Comparison of ENCODE assay signal across 8 mouse cellular contexts in the genomic region with DNA sequence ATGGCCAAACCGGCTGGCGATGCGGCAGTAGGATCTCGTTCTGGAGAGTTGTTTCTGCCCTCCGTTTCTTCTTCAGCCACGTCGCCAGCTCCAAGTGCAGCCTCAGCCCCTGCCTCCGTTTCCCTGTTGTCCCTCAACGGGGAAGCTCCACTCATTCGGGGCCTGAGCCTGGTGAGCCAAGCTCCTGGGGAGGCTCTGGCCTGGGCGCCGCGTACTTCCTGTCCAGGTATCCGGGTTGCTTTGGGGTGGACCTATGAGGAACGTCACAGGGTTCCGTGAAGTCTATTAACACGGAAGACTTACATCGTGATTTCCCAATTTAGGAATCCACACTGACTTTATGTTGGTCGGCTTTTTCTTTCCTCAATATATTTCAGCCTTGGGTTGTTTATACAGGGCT. TPM values are rescaled to one million over a fixed set of nuclear protein-coding genes. Genes with fewer than 3 reads are reported as not detected.
DNase-seq lines count a peak whose midpoint lies in the region; ATAC-seq lines count a peak whose summit lies in the region.

No protein-coding gene starts in this region.

- intact Hi-C loops in heart, postnatal 10 days (cut with DNase I) = loop anchor here (1.0 kb wide), 1 partner anchor 17 kb away; no protein-coding TSS in a partner anchor
- intact Hi-C loops in left cerebral cortex, postnatal 10 days (cut with DNase I) = no loop called here

- peaks cover 35% of the 10 kb centered on the region for H3K36me3 ChIP-seq in limb, embryonic 10.5 days

- ATAC-seq in megakaryocyte progenitor cell, adult 5-6 weeks (replicated peaks; ENCODE audit: poor library complexity) = peak; percentile 38

- no peaks in the 10 kb centered on the region for H3K9me3 ChIP-seq in limb, embryonic 10.5 days (replicated peaks)

- peak overlapping the region; percentile 85 for H3K27ac ChIP-seq in limb, embryonic 10.5 days

- no peaks in the 10 kb centered on the region for H3K27me3 ChIP-seq in limb, embryonic 10.5 days (ENCODE audit: low read depth, poor library complexity, severe bottlenecking)

- H3K4me3 ChIP-seq in limb, embryonic 10.5 days = peak overlapping the region; percentile 79

- WGBS in limb, embryonic 10.5 days = under 1% methylated on average over 19 of the region's 19 CpGs

- peaks cover 19% of the 10 kb centered on the region for H3K4me1 ChIP-seq in limb, embryonic 10.5 days

- peak; percentile 51 for DNase-seq in urinary bladder, postnatal 25 days (ENCODE audit: low spot score)
- DNase-seq in urinary bladder, postnatal 10 days (ENCODE audit: low spot score) = no peak
- DNase-seq in embryo, embryonic 11 days = peak; percentile 47
- DNase-seq in heart, postnatal 10 days = peak; percentile 38 to 48
- no peak for DNase-seq in limb, embryonic 10.5 days (ENCODE audit: low spot score)
- DNase-seq in testis, postnatal 10 days (ENCODE audit: low spot score) = peak; percentile 63
- no peak for DNase-seq in left cerebral cortex, postnatal 10 days (ENCODE audit: extremely low spot score in 1 of 2, low spot score in 2 of 2)

RNA-seq across cellular contexts. Expression of gene Atg9a, which starts 0.5 kb away (rescaled TPM):
- 10 to 100 TPM; 51.6 to 54.2 TPM for total RNA-seq in heart, postnatal 10 days (2021)
- polyA plus RNA-seq in limb, embryonic 10.5 days (2016; fragmentation: Nextera tagmentation; extraction: Ambion mirVana) = 19.1 and 23.9 TPM in 2 replicates
- 14.5 and 18.2 TPM in 2 replicates for total RNA-seq in megakaryocyte progenitor cell, adult 5-6 weeks (2015)
- total RNA-seq in megakaryocyte progenitor cell, adult 5-6 weeks (2017) = 7.2 and 9.5 TPM in 2 replicates
- 100 to 1,000 TPM; 111 to 119 TPM for total RNA-seq in left cerebral cortex, postnatal 10 days (2021)

RNA-seq across cellular contexts. Expression of gene Ankzf1, which starts 0.5 kb away (rescaled TPM):
- total RNA-seq in heart, postnatal 10 days (2021) = 10 to 100 TPM; 12.5 TPM
- 22.0 and 24.8 TPM in 2 replicates for polyA plus RNA-seq in limb, embryonic 10.5 days (2016; fragmentation: Nextera tagmentation; extraction: Ambion mirVana)
- 7.7 and 7.8 TPM in 2 replicates for total RNA-seq in megakaryocyte progenitor cell, adult 5-6 weeks (2015)
- total RNA-seq in megakaryocyte progenitor cell, adult 5-6 weeks (2017) = 21.7 and 27.0 TPM in 2 replicates
- total RNA-seq in left cerebral cortex, postnatal 10 days (2021) = 10 to 100 TPM; 18.2 to 19.3 TPM

RNA-seq across cellular contexts. Expression of gene Abcb6, which starts 12.3 kb away (rescaled TPM):
- 10 to 100 TPM; 23.6 to 26.8 TPM for total RNA-seq in heart, postnatal 10 days (2021)
- polyA plus RNA-seq in limb, embryonic 10.5 days (2016; fragmentation: Nextera tagmentation; extraction: Ambion mirVana) = 38.0 and 39.0 TPM in 2 replicates
- 10.0 and 12.8 TPM in 2 replicates for total RNA-seq in megakaryocyte progenitor cell, adult 5-6 weeks (2015)
- total RNA-seq in megakaryocyte progenitor cell, adult 5-6 weeks (2017) = 10.3 and 14.8 TPM in 2 replicates
- 10 to 100 TPM; 45.6 to 47.0 TPM for total RNA-seq in left cerebral cortex, postnatal 10 days (2021)

RNA-seq across cellular contexts. Expression of gene Glb1l, which starts 18.2 kb away (rescaled TPM):
- total RNA-seq in heart, postnatal 10 days (2021) = 10 to 100 TPM in 1 of 2 experiments, 1 to 10 TPM in 1; 9.9 to 10.5 TPM
- 10.3 and 12.8 TPM in 2 replicates for polyA plus RNA-seq in limb, embryonic 10.5 days (2016; fragmentation: Nextera tagmentation; extraction: Ambion mirVana)
- 24.2 and 31.9 TPM in 2 replicates for total RNA-seq in megakaryocyte progenitor cell, adult 5-6 weeks (2015)
- total RNA-seq in megakaryocyte progenitor cell, adult 5-6 weeks (2017) = 12.3 and 13.7 TPM in 2 replicates
- total RNA-seq in left cerebral cortex, postnatal 10 days (2021) = 10 to 100 TPM; 18.3 to 22.1 TPM

RNA-seq across cellular contexts. Expression of gene Stk16, which starts 18.2 kb away (rescaled TPM):
- total RNA-seq in heart, postnatal 10 days (2021) = 10 to 100 TPM; 60.1 to 61.4 TPM
- polyA plus RNA-seq in limb, embryonic 10.5 days (2016; fragmentation: Nextera tagmentation; extraction: Ambion mirVana) = 146 and 149 TPM in 2 replicates
- 208 and 214 TPM in 2 replicates for total RNA-seq in megakaryocyte progenitor cell, adult 5-6 weeks (2015)
- 135 and 187 TPM in 2 replicates for total RNA-seq in megakaryocyte progenitor cell, adult 5-6 weeks (2017)
- 10 to 100 TPM; 94.4 to 95.0 TPM for total RNA-seq in left cerebral cortex, postnatal 10 days (2021)

Comparison
In these comparisons a context has a peak if more than half of its experiments do, and no peak if none do; other contexts are left out.
1. DNase-seq: peak in urinary bladder, postnatal 25 days (single experiment), embryo, embryonic 11 days (single experiment), heart, postnatal 10 days (2 of 2) and testis, postnatal 10 days (single experiment); none in urinary bladder, postnatal 10 days (single experiment), limb, embryonic 10.5 days (single experiment) and left cerebral cortex, postnatal 10 days (0 of 2).